Mouse (Mus musculus): ENCODE measurements at regions not wholly inside any gene's neighbourhood (a gene's known extent, or its start where the extent isn't known, plus 50 kb on each side); places are given as distances from the start of the nearest gene placed in this dataset.

DNA sequence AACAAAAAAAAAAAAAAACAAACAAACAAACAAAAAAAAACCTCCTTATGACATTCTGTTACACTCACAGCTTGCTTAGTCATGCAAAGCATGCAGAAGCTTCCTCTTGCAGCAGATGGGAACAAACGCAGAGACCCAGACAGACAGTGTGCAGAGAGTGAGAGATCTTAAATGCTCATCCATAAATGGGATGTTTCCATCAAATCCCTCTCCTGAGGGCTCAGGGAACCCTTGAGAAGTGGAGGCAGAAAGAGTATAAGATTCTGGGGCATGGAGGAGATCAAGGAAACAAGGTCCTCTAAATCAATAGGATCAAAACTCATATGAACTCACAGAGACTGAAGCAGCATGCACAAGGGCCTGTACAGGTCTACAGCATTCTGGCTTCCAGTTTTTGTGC lies 52.5 kb downstream of the Adm start:
- intact Hi-C loops (cut with DNase I) = no loop called here
- no peak for DNase-seq (ENCODE audit: extremely low spot score in 1 of 2, low spot score in 2 of 2)

GRCm38 (mm10) chr7:110682911-110683310 lies 55.5 kb downstream of the Adm start:
- intact Hi-C loops (cut with DNase I) = no loop called here
- DNase-seq (ENCODE audit: extremely low spot score in 1 of 2, low spot score in 2 of 2) = no peak

DNA sequence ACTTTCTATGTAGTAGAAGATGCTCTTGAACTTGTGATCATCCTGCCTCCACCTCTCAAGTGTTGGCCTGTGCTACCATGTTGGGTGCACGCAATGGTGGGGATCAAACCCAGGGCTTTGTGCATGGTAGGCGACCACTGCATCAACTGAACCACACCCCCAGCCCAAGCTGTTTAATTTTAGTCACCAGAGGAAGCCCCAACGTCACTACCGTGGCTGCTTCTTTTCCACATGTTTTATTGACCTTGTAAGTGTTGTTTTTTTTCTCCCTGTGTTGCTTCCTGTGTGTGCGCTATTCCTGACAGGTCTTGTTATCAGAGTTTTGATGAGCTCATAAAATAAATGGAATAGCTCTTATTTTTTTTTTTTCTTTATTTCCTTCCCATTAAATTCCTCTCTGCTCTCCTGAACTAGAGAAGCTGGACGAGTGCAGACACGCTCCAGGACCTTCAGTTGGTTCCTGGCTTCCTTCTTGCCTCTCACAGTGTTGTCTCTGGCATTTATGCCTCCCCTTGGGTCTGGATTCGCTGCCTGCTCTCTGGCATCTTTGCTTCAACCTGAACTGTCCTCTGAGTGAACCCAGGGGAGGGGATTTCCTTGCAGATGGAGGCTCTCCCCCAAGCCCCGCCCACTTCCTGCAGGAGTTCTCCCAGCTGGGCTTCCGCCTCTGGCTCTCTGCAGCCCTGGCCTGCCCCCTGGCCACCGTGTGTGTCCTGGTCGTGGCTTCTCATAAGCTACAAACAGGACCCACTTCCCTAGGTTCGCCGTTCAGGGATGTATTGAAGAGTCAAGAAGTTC lies 61.6 kb downstream of the Adm start:
- peak in 1 of 2 experiments; percentile 94 for DNase-seq (ENCODE audit: extremely low spot score in 1 of 2, low spot score in 2 of 2)
- intact Hi-C loops (cut with DNase I) = no loop called here

GRCm38 (mm10) chr7:110690241-110690640 lies 62.8 kb downstream of the Adm start:
- no peak for DNase-seq (ENCODE audit: extremely low spot score in 1 of 2, low spot score in 2 of 2)
- intact Hi-C loops (cut with DNase I) = no loop called here

- no peak for DNase-seq (ENCODE audit: extremely low spot score in 1 of 2, low spot score in 2 of 2)
- intact Hi-C loops (cut with DNase I) = no loop called here
These were observed 63.4 kb downstream of the Adm start for GRCm38 (mm10) chr7:110690856-110691255.

GRCm38 (mm10) chr7:110694262-110694661 lies 66.8 kb downstream of the Adm start:
- DNase-seq (ENCODE audit: extremely low spot score in 1 of 2, low spot score in 2 of 2) = no peak
- intact Hi-C loops (cut with DNase I) = no loop called here

DNA sequence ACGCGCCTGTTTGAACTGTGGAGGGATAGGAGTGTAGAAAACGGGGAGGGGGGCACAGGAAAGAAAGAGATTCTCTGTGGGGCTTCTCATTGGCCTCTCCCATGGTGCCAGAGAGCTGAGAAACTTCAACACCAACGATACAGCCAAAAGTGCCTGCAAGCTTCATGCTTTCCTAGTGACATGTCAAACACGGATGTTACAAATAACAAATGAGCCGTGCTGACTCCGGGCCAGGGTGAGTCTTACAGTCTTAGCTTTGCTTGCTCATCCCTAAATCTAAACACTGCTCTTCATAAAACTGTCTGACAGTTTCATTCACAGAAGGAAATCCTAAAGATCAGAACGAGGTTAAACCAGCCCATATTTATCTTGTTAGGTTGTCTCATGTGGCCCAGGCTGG lies 68.3 kb downstream of the Adm start:
- no peak for DNase-seq (ENCODE audit: extremely low spot score in 1 of 2, low spot score in 2 of 2)
- intact Hi-C loops (cut with DNase I) = no loop called here

GRCm38 (mm10) chr7:110698211-110699153 lies 69.5 kb upstream of the Ampd3 start:
- no peak for DNase-seq (ENCODE audit: extremely low spot score in 1 of 2, low spot score in 2 of 2)

GRCm38 (mm10) chr7:110699596-110699995 lies 68.4 kb upstream of the Ampd3 start:
- intact Hi-C loops (cut with DNase I) = no loop called here
- no peak for DNase-seq (ENCODE audit: extremely low spot score in 1 of 2, low spot score in 2 of 2)

More at GRCm38 (mm10) chr7:110698211-110699153, 69.5 kb upstream of the Ampd3 start:
- intact Hi-C loops (cut with DNase I) = no loop called here

DNA sequence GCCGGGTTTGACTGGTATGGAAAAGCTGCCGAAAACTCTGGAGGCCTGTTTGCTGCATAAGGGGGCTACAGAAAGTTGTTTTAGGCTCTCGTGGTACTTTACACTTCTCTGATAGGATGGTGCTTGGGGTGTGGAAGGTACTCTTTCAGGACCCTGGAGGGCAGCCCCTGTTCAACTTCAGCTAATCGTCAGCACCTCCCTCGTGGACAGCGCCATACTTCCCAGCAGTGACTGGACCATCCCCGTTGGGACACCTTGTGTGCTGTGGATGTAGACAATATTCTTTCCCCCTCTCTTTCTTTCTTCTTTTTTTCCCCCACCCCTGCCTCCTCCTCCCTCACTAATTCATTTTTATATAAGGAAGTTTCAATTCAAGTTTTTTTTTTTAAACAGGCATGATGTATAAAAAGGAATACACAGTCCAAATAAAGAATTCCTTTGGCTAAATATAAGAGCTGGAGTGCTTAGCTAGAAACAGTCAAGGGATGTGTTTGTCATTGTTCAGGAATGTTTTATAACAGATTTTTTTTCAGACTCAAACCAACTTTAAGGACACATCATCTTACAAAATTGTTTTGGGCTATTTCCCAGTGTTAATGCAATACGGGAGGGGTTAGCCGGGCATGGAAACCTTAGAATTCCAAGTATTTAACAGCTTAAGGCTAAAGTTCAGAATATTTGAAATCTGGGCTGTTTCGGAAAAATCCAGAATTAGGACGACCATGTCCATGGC lies 66.2 kb upstream of the Ampd3 start:
- DNase-seq (ENCODE audit: extremely low spot score in 1 of 2, low spot score in 2 of 2) = no peak
- intact Hi-C loops (cut with DNase I) = no loop called here

DNA sequence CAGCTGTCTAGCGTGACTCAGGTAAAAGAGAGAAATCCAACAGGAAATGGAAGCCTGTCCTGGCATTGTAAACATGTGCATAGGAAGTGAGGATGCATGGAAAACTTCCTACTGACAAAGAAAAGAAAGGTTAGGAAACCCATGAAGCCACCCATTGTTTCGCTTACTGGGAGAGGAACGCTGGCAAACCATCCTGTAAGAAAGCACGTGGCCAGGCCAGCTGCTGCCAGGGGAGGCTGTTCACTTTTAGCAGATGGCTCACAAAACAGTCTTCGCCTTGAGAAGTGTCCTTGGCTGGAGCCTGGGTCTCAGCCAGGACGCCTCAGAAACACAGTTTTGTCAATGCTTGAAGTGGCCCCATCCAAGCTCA lies 65.6 kb upstream of the Ampd3 start:
- peak in 1 of 2 experiments; percentile 47 for DNase-seq (ENCODE audit: extremely low spot score in 1 of 2, low spot score in 2 of 2)
- intact Hi-C loops (cut with DNase I) = no loop called here

- no peak for DNase-seq (ENCODE audit: extremely low spot score in 1 of 2, low spot score in 2 of 2)
- intact Hi-C loops (cut with DNase I) = no loop called here
These were observed 62.5 kb upstream of the Ampd3 start for GRCm38 (mm10) chr7:110705311-110706000.

DNA sequence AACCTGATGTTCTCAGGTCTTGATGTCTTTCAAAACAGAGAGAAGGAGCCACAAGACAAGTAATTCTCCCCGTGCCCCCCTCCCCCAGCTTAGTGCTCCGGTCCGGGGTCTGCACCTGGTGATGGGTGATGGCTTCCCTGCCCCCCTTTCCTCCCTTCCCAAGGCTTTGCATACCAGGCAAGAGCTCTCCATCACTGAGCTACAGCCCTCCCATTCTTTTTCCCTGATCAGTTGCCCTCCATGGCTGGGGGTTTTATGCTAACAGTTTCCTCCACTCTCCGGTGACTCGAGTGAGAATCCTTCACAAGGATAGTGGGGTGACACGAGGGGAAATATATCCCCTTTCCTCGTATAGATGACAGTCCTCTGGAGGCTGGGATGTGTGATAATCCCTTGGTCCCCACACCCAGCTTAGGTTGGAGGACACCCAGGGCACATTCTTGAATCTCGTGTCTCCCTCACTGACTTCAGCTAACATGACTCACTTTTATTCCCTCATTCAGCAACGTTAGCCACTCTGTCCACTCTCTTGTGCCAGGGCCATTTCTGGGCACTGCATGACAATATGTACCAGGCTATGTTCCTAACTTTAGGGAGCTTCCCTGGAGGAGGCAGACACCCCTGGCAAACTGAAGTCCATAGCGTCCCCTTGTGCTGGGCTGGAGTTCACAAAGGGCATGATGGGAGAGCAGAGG lies 61.9 kb upstream of the Ampd3 start:
- no peak for DNase-seq (ENCODE audit: extremely low spot score in 1 of 2, low spot score in 2 of 2)
- intact Hi-C loops (cut with DNase I) = no loop called here

- DNase-seq (ENCODE audit: extremely low spot score in 1 of 2, low spot score in 2 of 2) = peak in 1 of 2 experiments; percentile 67
- intact Hi-C loops (cut with DNase I) = no loop called here
These were observed 61.3 kb upstream of the Ampd3 start for GRCm38 (mm10) chr7:110706696-110707087.

DNA sequence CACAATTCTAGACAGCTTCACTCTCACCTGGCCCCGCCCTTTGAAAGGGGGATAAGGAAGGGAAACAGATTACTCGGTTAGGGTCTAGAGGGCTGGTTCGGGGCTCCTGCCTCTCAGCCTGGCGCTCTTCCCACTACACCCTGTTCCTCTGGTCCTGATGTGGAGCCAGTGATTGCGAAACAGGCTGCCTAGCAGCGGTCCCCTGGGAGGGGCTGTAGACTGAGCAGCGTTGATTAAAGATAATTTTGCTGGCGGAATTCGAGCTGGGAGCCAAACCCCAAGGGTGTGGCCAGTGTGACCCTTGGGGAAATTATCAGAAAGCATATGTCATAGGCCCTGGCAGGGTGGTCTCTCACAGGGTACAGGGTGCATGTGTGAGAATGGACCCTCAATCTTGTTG lies 59.9 kb upstream of the Ampd3 start:
- DNase-seq (ENCODE audit: extremely low spot score in 1 of 2, low spot score in 2 of 2) = peak in 1 of 2 experiments; percentile 47
- intact Hi-C loops (cut with DNase I) = no loop called here

- DNase-seq (ENCODE audit: extremely low spot score in 1 of 2, low spot score in 2 of 2) = no peak
- intact Hi-C loops (cut with DNase I) = no loop called here
These were observed 59.2 kb upstream of the Ampd3 start for GRCm38 (mm10) chr7:110708781-110709180.

DNA sequence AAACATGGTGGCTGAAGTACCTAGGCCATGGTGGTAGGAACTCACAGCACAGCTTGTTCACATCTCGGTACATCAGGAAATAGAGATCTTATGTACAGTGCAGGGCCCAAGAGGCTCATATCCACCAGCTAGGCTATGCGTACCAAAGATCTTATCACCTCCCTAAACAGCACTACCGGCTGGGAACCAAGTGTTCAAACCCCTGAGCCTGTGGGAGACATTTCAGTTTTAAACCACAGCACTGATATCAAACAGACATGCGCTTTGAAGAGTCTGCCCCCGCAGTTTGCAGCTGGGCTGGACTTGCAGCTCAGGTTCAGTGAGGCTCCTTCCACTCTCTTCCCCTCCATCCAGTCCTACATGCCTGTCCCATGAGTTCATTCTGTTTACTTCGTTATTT lies 58.4 kb upstream of the Ampd3 start:
- intact Hi-C loops (cut with DNase I) = no loop called here
- no peak for DNase-seq (ENCODE audit: extremely low spot score in 1 of 2, low spot score in 2 of 2)

- no peak for DNase-seq (ENCODE audit: extremely low spot score in 1 of 2, low spot score in 2 of 2)
- intact Hi-C loops (cut with DNase I) = no loop called here
These were observed 57.6 kb upstream of the Ampd3 start for GRCm38 (mm10) chr7:110710256-110710962.
